Mouse (Mus musculus) embryonic facial prominence, embryonic 13.5 days (tissue): ENCODE data around the gene Znrf2. TPM values are rescaled to one million over a fixed set of nuclear protein-coding genes. Genes with fewer than 3 reads are reported as not detected.

Experiments
- ATAC-seq: fragments of 200-750 bp; cut with Nextera tagmentation; 2 replicates; pipeline ENCODE4 v1.8.0; 2017; ENCODE audit warnings: low read depth; ENCODE audit not compliant: insufficient number of reproducible peaks, insufficient read depth, low FRiP score, low TSS enrichment
- H3K27ac ChIP-seq: fragments of 300-500 bp; sonication (generic); 2 replicates; pipeline ENCODE4 v1.5.1; 2015; ENCODE audit warnings: moderate library complexity, mild to moderate bottlenecking, inconsistent platforms
- H3K27me3 ChIP-seq: fragments of 300-500 bp; sonication (generic); 2 replicates; pipeline ENCODE4 v1.6.1; 2015; ENCODE audit warnings: mild to moderate bottlenecking, inconsistent platforms
- H3K36me3 ChIP-seq: fragments of 300-500 bp; sonication (generic); 2 replicates; pipeline ENCODE4 v1.6.1; 2015; ENCODE audit warnings: mild to moderate bottlenecking, inconsistent platforms
- H3K4me1 ChIP-seq: fragments of 300-500 bp; sonication (generic); 2 replicates; pipeline ENCODE4 v1.6.1; 2015; ENCODE audit warnings: inconsistent platforms
- H3K4me2 ChIP-seq: fragments of 300-500 bp; sonication (generic); 2 replicates; pipeline ENCODE4 v1.6.1; 2015; ENCODE audit warnings: moderate library complexity, mild to moderate bottlenecking, inconsistent platforms
- H3K4me3 ChIP-seq: fragments of 300-500 bp; sonication (generic); 2 replicates; pipeline ENCODE4 v1.5.1; 2015; ENCODE audit warnings: mild to moderate bottlenecking, inconsistent platforms
- H3K9ac ChIP-seq: fragments of 300-500 bp; sonication (generic); 2 replicates; pipeline ENCODE4 v1.6.1; 2015; ENCODE audit warnings: mild to moderate bottlenecking, inconsistent platforms
- H3K9me3 ChIP-seq: fragments of 300-500 bp; sonication (generic); 2 replicates; pipeline ENCODE4 v1.6.1; 2016; ENCODE audit warnings: inconsistent platforms
- WGBS: fragments of 180-500 bp; shearing (Covaris S2); methylation state at CpG from one replicate; pipeline ENCODE4 v1.1.7; 2015; ENCODE audit warnings: mixed read lengths; 5-methylcytosine and 5-hydroxymethylcytosine counted together
- polyA plus RNA-seq: library from polyadenylated mRNA; unstranded; fragments of >200 nt; fragmentation: Nextera tagmentation; extraction: Ambion mirVana; gene quantifications from 2 replicates; pipeline ENCODE4 v1.2.1, GENCODE M21; 2015

Znrf2 gene
- polyA plus RNA-seq, 1 experiment from 2014 or later = 3.5 TPM

DNA sequence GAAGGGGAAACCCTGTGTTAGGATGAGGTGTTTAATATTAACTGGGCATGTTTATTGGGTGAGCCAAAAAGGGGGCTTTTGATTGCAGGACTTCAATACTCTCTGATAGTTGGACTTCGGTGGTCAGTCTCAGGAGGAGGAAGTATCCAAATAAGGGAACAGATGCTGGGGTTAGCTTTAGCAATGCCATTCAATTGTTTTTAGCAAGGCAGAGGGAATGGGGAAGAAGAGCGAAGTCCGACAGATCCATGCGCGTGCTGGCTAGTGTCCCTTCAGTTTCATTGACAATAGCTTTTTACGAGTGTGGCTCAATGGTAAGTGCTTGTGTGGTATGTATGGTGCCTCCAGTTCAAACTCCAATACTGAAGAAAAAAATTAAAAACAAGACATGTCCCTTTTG, 124.4 kb downstream of the Znrf2 start:
- H3K4me2 ChIP-seq = no peak overlapping the region
- H3K9ac ChIP-seq = no peak overlapping the region
- no peak for ATAC-seq
- no peaks in the 10 kb centered on the region for H3K9me3 ChIP-seq
- no peak overlapping the region for H3K4me3 ChIP-seq
- peaks cover 28% of the 10 kb centered on the region for H3K4me1 ChIP-seq
- H3K27ac ChIP-seq = no peak overlapping the region
- 93% methylated on average over 6 of the region's 6 CpGs for WGBS
- H3K27me3 ChIP-seq = peaks cover 26% of the 10 kb centered on the region
- H3K36me3 ChIP-seq = 0 out of 2 replicates have a peak, but pooled peaks cover 2% of the 10 kb centered on the region

Other genes starting within 250 kb of the Znrf2 start
- gene Plekha8, start 221.8 kb upstream of the Znrf2 start, polyA plus RNA-seq = 12.0 and 12.5 TPM in 2 replicates
- 37.9 and 41.4 TPM in 2 replicates for gene Fkbp14, start 219.6 kb upstream of the Znrf2 start, polyA plus RNA-seq
- 9.9 and 11.9 TPM in 2 replicates for gene Mturn, start 135.3 kb upstream of the Znrf2 start, polyA plus RNA-seq
- 4.9 and 7.2 TPM in 2 replicates for gene Nod1, start 155.7 kb downstream of the Znrf2 start, polyA plus RNA-seq
- gene Ggct, start 176.0 kb downstream of the Znrf2 start, polyA plus RNA-seq = 9.9 and 10.8 TPM in 2 replicates
- 111 and 129 TPM in 2 replicates for gene Gars, start 221.1 kb downstream of the Znrf2 start, polyA plus RNA-seq